Mouse (Mus musculus) heart, adult 2 months (tissue): ENCODE results near the gene Ntng2.

ENCODE experiments used
- CTCF ChIP-seq: fragments of 200-600 bp; IDR thresholded peaks from 2 replicates; pipeline ENCODE4 v1.8.1; 2022; ENCODE audit warnings: antibody characterized with exemption, mild to moderate bottlenecking, moderate library complexity
- EP300 ChIP-seq: fragments of 200-500 bp; IDR thresholded peaks from 2 replicates; pipeline ENCODE4 v1.6.1; 2011; ENCODE audit warnings: low read depth, low read length, control low read depth; ENCODE audit not compliant: insufficient read depth
- POLR2A ChIP-seq: fragments of 200-500 bp; IDR thresholded peaks from 2 replicates; pipeline ENCODE4 v1.6.1; 2011; ENCODE audit warnings: mild to moderate bottlenecking, low read depth, low read length, control low read depth; ENCODE audit not compliant: insufficient read depth

- TF ChIP-seq CTCF = no peak
- TF ChIP-seq POLR2A = no peak
- TF ChIP-seq EP300 = no peak
These were observed 100.9 kb downstream of the Ntng2 start for GRCm38 (mm10) chr2:29151941-29152340.
